Mouse (Mus musculus): Measurements from ENCODE around the gene Myh3.

- no peak for TF ChIP-seq TCF12 (IDR thresholded peaks at IDR 0.05; ENCODE audit: insufficient read depth, poor library complexity, severe bottlenecking)
- TF ChIP-seq POLR2A (IDR thresholded peaks at IDR 0.05; ENCODE audit: insufficient read length, low read depth): no peak
- no peak for TF ChIP-seq CEBPB (IDR thresholded peaks at IDR 0.05; ENCODE audit: insufficient read depth, poor library complexity, severe bottlenecking)
- TF ChIP-seq USF1 (IDR thresholded peaks at IDR 0.05; ENCODE audit: low read depth): no peak
- no peak for TF ChIP-seq E2F4 (IDR thresholded peaks at IDR 0.05; ENCODE audit: insufficient read depth)
- TF ChIP-seq MAX (IDR thresholded peaks at IDR 0.05; ENCODE audit: low read depth): no peak
- TF ChIP-seq MYOG (IDR thresholded peaks at IDR 0.05; ENCODE audit: control insufficient read depth in 1 of 3, insufficient read depth in 1 of 3, insufficient read length in 2 of 3, low read depth in 2 of 3): no peak
- no peak for TF ChIP-seq POLR2AphosphoS2 (IDR thresholded peaks at IDR 0.05; ENCODE audit: insufficient read length, low read depth)
- no peak for TF ChIP-seq MYOD1 (IDR thresholded peaks at IDR 0.05; ENCODE audit: control insufficient read depth in 1 of 3, insufficient read length in 2 of 3, low read depth in 2 of 3)
- no peak for TF ChIP-seq TCF3 (IDR thresholded peaks at IDR 0.05; ENCODE audit: insufficient read length, low read depth)
- TF ChIP-seq SRF (IDR thresholded peaks at IDR 0.05; ENCODE audit: control insufficient read depth, insufficient read length, low read depth): no peak
These were observed 42.7 kb downstream of the Myh3 start for GRCm38 (mm10) chr11:67120697-67121294.

All from myocyte (in vitro differentiated cells).